Mouse (Mus musculus) midbrain, embryonic 10.5 days (tissue): ENCODE measurements around the gene Duox1. TPM values are rescaled to one million over a fixed set of nuclear protein-coding genes. Genes with fewer than 3 reads are reported as not detected.

Experiments
- DNase-seq: peaks from one replicate; pipeline ENCODE4 v3.0.0-alpha.2; 2017; ENCODE audit warnings: low spot score
- H3K27ac ChIP-seq: fragments of 300-500 bp; sonication (generic); replicated peaks from 2 replicates; pipeline ENCODE4 v1.5.1; 2016; ENCODE audit warnings: mild to moderate bottlenecking
- H3K27me3 ChIP-seq: fragments of 300-500 bp; sonication (generic); 2 replicates; pipeline ENCODE4 v1.6.1; 2016; ENCODE audit warnings: low read depth, mild to moderate bottlenecking; ENCODE audit not compliant: poor library complexity, severe bottlenecking
- H3K36me3 ChIP-seq: fragments of 300-500 bp; sonication (generic); 2 replicates; pipeline ENCODE4 v1.6.1; 2016; ENCODE audit warnings: mild to moderate bottlenecking, moderate library complexity
- H3K4me1 ChIP-seq: fragments of 300-500 bp; sonication (generic); 2 replicates; pipeline ENCODE4 v1.6.1; 2016
- H3K4me3 ChIP-seq: fragments of 300-500 bp; sonication (generic); 2 replicates; pipeline ENCODE4 v1.5.1; 2016; ENCODE audit warnings: mild to moderate bottlenecking, moderate library complexity
- H3K9me3 ChIP-seq: fragments of 300-500 bp; sonication (generic); replicated peaks from 2 replicates; pipeline ENCODE4 v1.6.1; 2016; ENCODE audit warnings: mild to moderate bottlenecking
- WGBS: fragments of 180-500 bp; shearing (Covaris S2); methylation state at CpG from one replicate; pipeline ENCODE4 v1.1.7; 2016; 5-methylcytosine and 5-hydroxymethylcytosine counted together
- polyA plus RNA-seq: library from polyadenylated mRNA; unstranded; fragments of >200 nt; fragmentation: Nextera tagmentation; extraction: Ambion mirVana; gene quantifications from 2 replicates; pipeline ENCODE4 v1.2.1, GENCODE M21; 2016

The Duox1 gene
- polyA plus RNA-seq, 1 experiment from 2014 or later: 0.02 TPM

DNA sequence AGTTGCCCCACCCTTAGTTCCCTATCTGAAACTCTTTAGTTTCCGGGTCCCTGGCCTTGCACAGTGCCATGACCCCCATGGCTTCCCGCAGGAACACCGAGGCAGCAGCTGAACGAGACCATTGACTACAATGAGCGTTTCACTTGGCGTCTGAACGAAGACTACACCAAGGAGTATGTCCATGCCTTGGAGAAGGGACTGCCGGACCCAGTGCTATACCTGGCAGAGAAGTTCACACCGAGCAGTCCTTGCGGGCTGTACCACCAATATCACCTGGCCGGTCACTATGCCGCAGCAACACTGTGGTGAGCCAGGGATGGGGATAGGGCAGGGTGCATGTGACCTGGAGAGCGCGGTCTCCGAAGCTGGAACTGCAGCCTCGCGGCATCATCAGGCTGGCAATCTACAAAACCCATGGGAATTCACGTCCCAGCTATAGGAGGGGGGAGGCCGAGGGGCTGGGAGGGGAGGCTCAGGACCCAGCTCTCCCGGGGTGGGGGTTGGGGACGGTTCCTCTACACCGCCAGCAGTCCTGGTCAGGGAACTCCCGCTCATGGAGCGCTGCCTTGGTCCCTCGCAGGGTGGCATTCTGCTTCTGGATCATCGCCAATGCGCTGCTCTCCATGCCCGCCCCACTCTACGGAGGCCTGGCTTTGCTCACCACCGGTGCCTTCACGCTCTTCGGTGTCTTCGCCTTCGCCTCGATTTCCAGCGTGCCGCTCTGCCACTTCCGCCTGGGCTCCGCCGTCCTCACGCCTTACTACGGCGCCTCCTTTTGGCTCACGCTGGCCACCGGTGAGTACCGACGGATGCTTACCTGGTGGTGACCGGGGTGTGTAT lies 14.2 kb upstream of the Duox1 start:
- H3K36me3 ChIP-seq: no peaks in the 10 kb centered on the region
- 1% methylated on average over 48 of the region's 48 CpGs for WGBS
- no peak overlapping the region; the same call in 1 of the 2 replicates for H3K27ac ChIP-seq
- DNase-seq: peak; percentile 53
- H3K4me1 ChIP-seq: peaks cover 52% of the 10 kb centered on the region
- peak overlapping the region; percentile 54 for H3K4me3 ChIP-seq
- peaks cover 100% of the 10 kb centered on the region for H3K27me3 ChIP-seq
- H3K9me3 ChIP-seq: no peaks in the 10 kb centered on the region

DNA sequence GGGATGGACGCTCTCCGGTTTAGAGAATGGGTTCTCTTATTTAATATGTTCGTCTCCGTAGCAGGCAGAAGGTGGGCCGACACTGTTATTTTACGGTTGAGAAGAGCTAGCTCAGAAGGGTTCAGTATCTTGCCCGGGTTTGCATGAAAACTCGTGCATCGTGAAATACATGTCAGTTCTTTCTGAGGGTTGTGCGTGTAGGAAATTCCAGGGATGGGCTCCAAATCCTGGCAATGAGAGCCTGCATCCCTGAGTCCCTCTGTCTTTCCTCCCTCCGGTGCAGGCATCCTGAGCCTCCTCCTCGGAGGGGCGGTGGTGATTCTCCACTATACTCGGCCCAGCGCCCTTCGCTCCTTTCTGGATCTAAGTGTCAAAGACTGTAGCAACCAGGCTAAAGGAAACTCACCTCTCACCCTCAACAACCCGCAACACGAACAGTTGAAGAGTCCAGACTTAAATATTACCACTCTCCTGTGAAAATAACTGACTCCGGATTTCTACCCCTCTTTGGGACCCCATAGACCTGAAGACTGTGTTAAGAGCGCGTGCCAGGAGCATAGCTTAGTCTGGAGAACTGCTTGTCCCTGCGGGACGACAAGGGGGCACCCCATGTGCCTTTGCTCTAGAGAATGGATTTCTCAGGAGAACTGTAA lies 13.4 kb upstream of the Duox1 start:
- no peak overlapping the region for H3K27ac ChIP-seq
- peaks cover 47% of the 10 kb centered on the region for H3K4me1 ChIP-seq
- peak; percentile 27 for DNase-seq
- peak overlapping the region; percentile 54 for H3K4me3 ChIP-seq
- H3K9me3 ChIP-seq: no peaks in the 10 kb centered on the region
- WGBS: 6% methylated on average over 23 of the region's 23 CpGs
- H3K27me3 ChIP-seq: peaks cover 100% of the 10 kb centered on the region
- no peaks in the 10 kb centered on the region for H3K36me3 ChIP-seq

DNA sequence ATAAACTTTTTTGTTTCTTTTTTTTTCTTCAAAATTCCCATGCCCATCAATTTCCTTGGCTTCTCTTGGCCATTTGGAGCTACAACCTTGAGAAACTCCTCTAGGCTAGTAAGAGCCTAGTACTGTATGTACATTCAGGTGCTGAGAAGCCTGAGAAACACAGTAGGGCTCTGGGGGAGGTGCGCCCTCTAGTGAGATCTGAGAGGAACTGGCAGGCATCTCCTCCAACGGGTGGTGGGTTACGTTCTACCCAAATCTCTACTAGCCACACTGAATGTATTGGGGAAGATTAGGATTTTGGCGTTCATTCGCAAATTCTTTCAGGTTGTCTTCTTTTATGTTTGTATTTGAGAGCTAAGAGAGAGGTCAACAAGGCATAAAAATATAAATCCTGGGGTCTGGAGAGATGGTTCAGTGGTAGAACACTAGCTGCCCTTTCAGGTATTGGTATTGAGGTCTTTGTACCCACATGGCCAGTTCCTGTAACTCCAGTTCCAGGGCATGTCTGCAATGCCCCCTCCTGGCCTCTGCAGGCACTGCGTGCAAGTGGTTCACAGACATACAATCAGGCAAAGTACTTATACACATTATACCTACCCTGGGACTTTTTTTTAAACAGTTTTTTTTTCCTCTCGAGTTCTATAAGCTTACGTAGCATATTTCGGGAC lies 12.8 kb upstream of the Duox1 start:
- Histone ChIP-seq H3K4me3 (no peak overlapping the region), H3K27ac (no peak overlapping the region), H3K4me1 (peaks cover 40% of the 10 kb centered on the region), H3K27me3 (peaks cover 100% of the 10 kb centered on the region), H3K9me3 (no peaks in the 10 kb centered on the region), H3K36me3 (no peaks in the 10 kb centered on the region)
- 11% methylated on average over 9 of the region's 9 CpGs for WGBS
- DNase-seq: peak; percentile 66

DNA sequence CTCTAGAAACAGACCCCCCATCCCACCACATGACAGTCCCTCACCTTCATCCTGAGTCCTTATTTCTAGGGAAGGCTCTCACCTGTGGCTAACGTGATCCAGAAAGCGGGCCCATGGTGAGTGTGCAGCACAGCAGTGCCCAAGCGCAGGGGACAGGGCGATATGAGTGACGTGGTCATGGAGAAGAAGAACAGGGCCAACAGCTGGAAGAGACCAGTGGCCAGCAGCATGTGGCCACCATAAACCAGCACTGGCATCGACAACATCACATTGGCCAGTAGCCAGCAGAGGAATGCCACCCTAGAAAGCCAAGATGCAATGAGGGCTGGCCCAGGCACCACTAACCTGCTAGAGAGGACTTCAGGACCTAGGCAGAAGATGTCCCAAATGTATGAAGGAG lies 10.9 kb upstream of the Duox1 start:
- Histone ChIP-seq H3K27me3 (peaks cover 98% of the 10 kb centered on the region), H3K4me1 (peaks cover 23% of the 10 kb centered on the region), H3K27ac (no peak overlapping the region), H3K9me3 (no peaks in the 10 kb centered on the region), H3K36me3 (no peaks in the 10 kb centered on the region), H3K4me3 (no peak overlapping the region)
- WGBS: 91% methylated on average over 6 of the region's 6 CpGs
- no peak for DNase-seq

DNA sequence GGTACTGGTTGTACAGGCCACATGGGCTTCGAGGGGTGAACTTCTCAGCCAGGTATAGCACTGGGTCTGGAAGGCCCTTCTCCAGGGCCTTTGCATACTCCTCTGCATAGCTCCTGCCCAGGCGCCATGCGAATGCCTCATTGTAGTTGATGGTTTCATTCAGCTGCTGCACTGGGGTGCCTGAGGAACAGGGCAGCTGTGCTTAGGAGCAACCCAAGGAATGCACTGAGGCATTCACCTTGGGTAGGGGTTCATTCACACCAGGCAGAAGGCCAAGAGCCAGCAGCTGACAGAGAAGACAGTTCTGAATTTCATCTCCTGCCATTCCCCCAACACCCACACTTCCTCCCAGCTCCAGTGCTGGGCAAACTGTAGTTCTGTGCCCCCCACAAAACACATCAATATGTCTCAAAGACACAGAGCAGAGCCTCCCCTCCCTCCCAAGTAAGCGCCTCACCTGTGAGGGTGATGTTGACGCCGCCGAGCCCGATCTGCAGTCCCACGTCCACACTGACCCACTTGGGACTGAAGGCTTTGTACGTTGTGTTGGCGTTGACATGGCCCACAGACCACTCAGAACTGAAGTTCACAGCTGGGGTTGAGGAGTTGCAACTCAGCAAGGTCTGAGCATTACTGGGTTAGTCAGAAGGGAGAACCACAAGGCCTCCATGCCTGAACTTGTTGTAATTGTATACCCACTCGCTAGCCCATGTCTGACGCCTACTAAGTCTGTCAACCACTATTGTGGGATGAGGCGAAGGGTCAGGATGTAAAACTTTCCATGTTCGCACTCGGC lies 10.2 kb upstream of the Duox1 start:
- no peak overlapping the region for H3K27ac ChIP-seq
- WGBS: 86% methylated on average over 16 of the region's 16 CpGs
- H3K4me3 ChIP-seq: no peak overlapping the region
- peaks cover 18% of the 10 kb centered on the region for H3K4me1 ChIP-seq
- no peaks in the 10 kb centered on the region for H3K36me3 ChIP-seq
- no peaks in the 10 kb centered on the region for H3K9me3 ChIP-seq
- H3K27me3 ChIP-seq: peaks cover 91% of the 10 kb centered on the region
- no peak for DNase-seq

DNA sequence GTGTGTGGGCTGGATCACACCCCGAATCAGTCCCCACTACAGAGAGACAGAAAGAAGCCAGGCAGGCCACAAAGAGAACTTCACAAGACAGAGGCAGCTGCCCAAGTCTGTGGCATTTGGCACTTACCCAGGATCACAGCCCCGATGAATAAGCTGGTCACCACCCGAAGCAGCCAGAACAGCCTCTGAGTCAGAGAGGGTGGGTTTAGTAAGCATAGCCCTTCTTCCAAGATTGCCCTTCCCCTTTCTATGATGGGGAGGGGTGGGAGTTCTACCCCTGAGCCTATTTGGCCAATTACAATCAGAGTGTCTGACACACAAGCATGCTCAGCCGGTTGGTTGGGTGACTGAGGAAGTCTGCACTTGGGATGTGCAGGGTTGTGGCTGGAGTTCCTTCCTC lies 9.3 kb upstream of the Duox1 start:
- Histone ChIP-seq H3K27me3 (peaks cover 86% of the 10 kb centered on the region), H3K4me3 (no peak overlapping the region), H3K9me3 (no peaks in the 10 kb centered on the region), H3K36me3 (no peaks in the 10 kb centered on the region), H3K27ac (no peak overlapping the region), H3K4me1 (peaks cover 10% of the 10 kb centered on the region)
- WGBS: 82% methylated on average over 4 of the region's 4 CpGs
- no peak for DNase-seq

DNA sequence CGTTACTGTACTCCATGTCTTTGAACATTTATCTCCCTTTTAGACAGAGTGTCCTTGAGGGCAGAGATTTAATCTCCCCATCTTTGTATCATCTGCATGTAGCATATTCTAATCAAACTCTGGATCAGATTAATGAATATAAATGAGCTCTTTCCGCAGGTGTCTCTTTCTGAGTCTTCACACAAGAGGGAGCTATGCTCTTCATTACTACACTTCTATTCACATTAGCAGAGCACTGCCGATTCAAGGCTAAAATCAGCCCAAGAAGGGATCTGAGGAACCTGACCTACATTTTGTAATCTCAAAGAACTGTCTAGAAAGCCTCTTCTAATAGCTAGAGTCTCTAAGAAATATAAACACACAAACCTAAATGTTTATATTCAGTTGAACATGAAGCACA lies 5.8 kb upstream of the Duox1 start:
- H3K9me3 ChIP-seq: no peaks in the 10 kb centered on the region
- no peak for DNase-seq
- H3K27ac ChIP-seq: no peak overlapping the region
- H3K36me3 ChIP-seq: no peaks in the 10 kb centered on the region
- peaks cover 85% of the 10 kb centered on the region for H3K27me3 ChIP-seq
- H3K4me3 ChIP-seq: no peak overlapping the region
- 48% methylated on average over 3 of the region's 3 CpGs for WGBS
- H3K4me1 ChIP-seq: peaks cover 11% of the 10 kb centered on the region

DNA sequence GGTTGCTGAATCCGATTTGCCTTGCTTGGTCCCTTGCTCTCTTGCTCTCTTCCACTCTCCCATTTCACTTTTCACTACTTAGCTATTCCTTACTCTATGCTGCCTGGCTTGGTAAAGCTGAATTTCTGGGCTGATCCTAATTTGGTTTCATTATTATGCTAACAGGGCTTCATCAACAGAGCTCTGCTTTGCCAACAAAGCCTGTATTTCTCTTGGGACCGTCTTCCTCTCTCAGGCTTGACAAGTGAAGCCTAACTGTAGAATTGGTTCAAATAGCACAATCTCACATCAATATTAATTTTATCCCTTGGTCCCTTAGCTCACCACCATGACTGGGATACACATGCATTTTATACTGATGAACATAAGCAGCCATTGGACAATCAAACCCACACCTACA lies 3.9 kb upstream of the Duox1 start:
- DNase-seq: no peak
- no peak overlapping the region for H3K4me3 ChIP-seq
- peaks cover 80% of the 10 kb centered on the region for H3K27me3 ChIP-seq

DNA sequence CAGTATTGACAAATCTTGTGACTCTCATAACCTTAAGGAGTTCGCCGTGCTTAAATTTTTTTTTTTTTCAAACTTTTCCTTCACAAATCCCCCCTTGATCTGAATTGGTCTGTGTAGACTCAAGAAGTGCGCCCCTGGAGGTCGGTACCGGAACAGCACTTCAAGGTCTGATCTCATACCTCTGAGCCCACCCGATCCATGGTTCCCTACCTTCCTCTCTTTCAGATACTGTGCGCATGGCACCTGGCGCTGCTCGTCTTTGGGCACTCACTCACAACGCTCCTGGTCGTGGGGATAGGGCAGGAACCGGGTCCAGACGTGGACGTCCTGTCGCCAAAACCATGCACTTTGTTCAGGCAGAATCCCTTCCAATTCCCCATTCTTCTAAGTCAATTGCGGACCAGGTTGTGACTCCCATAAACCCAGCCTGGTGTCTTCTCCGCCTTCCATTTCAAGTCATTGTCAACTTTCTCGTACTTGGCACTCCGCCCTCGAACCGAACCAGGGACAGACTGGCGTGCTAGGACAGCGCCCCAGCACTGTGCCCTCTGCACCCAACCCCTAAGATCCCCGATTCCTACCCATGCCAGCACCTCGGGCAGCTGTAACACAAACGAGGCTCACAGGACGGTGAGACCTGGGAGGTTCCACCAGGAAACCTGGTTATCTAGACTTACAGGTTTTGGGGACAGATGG lies 2.6 kb upstream of the Duox1 start:
- DNase-seq: peak; percentile 82
- H3K4me3 ChIP-seq: peak overlapping the region; percentile 43
- peaks cover 11% of the 10 kb centered on the region for H3K4me1 ChIP-seq
- peaks cover 67% of the 10 kb centered on the region for H3K27me3 ChIP-seq
- no peak overlapping the region for H3K27ac ChIP-seq
- H3K9me3 ChIP-seq: no peaks in the 10 kb centered on the region
- 4% methylated on average over 27 of the region's 27 CpGs for WGBS
- H3K36me3 ChIP-seq: no peaks in the 10 kb centered on the region

More for the DNA sequence above, 3.9 kb upstream of the Duox1 start:
- WGBS: 41% methylated on average over 2 of the region's 2 CpGs
- Histone ChIP-seq H3K4me1 (peaks cover 11% of the 10 kb centered on the region), H3K27ac (no peak overlapping the region), H3K36me3 (no peaks in the 10 kb centered on the region), H3K9me3 (no peaks in the 10 kb centered on the region)

DNA sequence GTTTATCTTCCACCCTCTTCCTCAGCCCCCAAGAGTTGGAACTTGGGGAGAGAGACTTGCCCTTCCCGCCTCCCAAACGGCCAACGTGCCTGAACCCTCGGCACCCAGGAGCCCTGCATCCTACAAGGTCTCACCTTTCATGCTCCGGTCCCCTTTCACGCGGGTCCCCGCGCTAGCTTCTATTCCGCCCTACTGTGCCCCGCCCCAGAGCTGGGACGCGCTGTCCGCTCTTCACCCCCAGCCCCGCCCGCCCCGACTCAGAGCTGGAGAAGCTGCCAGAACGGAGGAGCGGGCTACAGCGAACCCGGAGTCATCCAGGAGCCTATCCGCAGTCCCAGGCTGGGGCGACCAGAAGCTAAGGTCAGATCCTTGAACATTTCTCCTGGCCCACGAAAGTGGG lies 1.9 kb upstream of the Duox1 start, which contains the start of gene Duoxa1:
Gene Duoxa1, minus strand, starts transcription at position 195 of the 400 bp plus-strand sequence.
- H3K27ac ChIP-seq: no peak within 1 kb of the TSS
- peaks cover 61% of the 10 kb centered on the region for H3K27me3 ChIP-seq
- 4% methylated on average over 24 of the region's 24 CpGs for whole genome bisulfite sequencing
- DNase-seq: peak; percentile 30
- peak within 1 kb of the TSS; percentile 43 for H3K4me3 ChIP-seq
- H3K4me1 ChIP-seq: peaks cover 11% of the 10 kb centered on the region
- no peaks in the 10 kb centered on the region for H3K9me3 ChIP-seq
- no peaks in the 10 kb centered on the region for H3K36me3 ChIP-seq

DNA sequence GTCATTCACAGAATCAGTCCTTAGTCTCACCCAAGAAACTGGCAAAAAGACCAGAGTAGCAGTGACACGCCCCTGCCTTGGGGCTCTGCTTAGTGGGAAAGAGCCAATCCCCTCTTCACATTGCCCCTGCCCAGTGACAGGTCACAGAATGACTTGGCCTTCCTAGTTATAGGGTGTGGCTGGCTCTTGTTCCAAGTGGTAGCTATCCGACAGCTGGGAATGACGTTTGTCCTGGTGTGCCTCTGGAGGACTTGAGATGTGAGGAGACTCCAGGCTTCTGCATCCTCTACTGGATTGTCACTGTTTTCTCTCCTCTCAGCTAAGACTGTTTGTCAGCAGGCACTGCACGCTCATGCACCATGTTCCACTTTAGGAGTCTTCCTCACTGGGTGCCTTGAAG lies 1.9 kb downstream of the Duox1 start:
- H3K27me3 ChIP-seq: peaks cover 36% of the 10 kb centered on the region
- no peaks in the 10 kb centered on the region for H3K9me3 ChIP-seq
- H3K4me1 ChIP-seq: peaks cover 11% of the 10 kb centered on the region
- 87% methylated on average over 4 of the region's 4 CpGs for WGBS
- H3K27ac ChIP-seq: no peak overlapping the region
- DNase-seq: no peak
- H3K36me3 ChIP-seq: no peaks in the 10 kb centered on the region
- no peak overlapping the region for H3K4me3 ChIP-seq

DNA sequence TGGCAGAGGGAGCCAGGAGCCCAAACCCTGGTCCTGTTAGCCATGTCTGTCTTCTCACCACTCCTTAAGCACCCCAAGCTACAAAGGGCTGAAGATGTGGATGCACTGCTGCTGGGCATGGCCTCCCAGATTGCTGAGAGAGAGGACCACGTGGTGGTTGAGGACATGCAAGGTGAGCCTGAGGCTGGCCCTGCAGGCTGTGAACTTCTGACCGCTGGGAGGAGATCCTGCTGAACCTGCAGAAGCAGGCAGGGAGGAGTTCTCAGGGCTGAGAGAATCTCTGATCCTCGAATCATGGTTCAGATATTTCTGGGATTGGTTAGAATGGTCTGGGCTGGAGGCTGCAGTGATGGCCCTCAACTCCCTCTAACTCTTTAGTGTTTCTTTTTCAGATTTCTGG lies 8.5 kb downstream of the Duox1 start:
- DNase-seq: no peak
- Histone ChIP-seq H3K4me3 (no peak overlapping the region), H3K9me3 (no peaks in the 10 kb centered on the region), H3K4me1 (no peaks in the 10 kb centered on the region), H3K36me3 (no peaks in the 10 kb centered on the region), H3K27ac (no peak overlapping the region), H3K27me3 (no peaks in the 10 kb centered on the region)
- 66% methylated on average over 3 of the region's 3 CpGs for WGBS
